Mouse (Mus musculus) olfactory bulb, adult 2 months (tissue): ENCODE measurements around the gene Fam69b. TPM values are rescaled to one million over a fixed set of nuclear protein-coding genes. Genes with fewer than 3 reads are reported as not detected.

Source experiments
- H3K27ac ChIP-seq: fragments of 200-500 bp; 2 replicates; pipeline ENCODE4 v1.5.1; 2012; ENCODE audit warnings: low read depth, low read length; ENCODE audit not compliant: insufficient read depth
- H3K4me1 ChIP-seq: fragments of 200-500 bp; 2 replicates; pipeline ENCODE4 v1.6.1; 2012; ENCODE audit warnings: low read length; ENCODE audit not compliant: control insufficient read depth, insufficient read depth
- H3K4me3 ChIP-seq: fragments of 200-500 bp; 2 replicates; pipeline ENCODE4 v1.5.1; 2012; ENCODE audit warnings: mild to moderate bottlenecking, low read depth, low read length, moderate library complexity; ENCODE audit not compliant: insufficient read depth
- CTCF ChIP-seq: fragments of 200-500 bp; IDR thresholded peaks from 2 replicates; pipeline ENCODE4 v1.5.1; 2012; ENCODE audit warnings: low read depth, mild to moderate bottlenecking, low read length, moderate library complexity; ENCODE audit not compliant: insufficient read depth
- POLR2A ChIP-seq: fragments of 200-500 bp; IDR thresholded peaks from 2 replicates; pipeline ENCODE4 v1.6.1; 2012; ENCODE audit warnings: mild to moderate bottlenecking, low read depth, low read length, moderate library complexity; ENCODE audit not compliant: insufficient read depth
- WGBS: fragments of 180-500 bp; shearing (Covaris S2); methylation state at CpG from one replicate; pipeline ENCODE4 v1.1.7; 2018; 5-methylcytosine and 5-hydroxymethylcytosine counted together
- polyA plus RNA-seq: library from polyadenylated mRNA; stranded (reverse); fragments of >200 nt; gene quantifications from 2 replicates; pipeline ENCODE4 v1.2.4, GENCODE M21; 2012; ENCODE audit warnings: low replicate concordance; ENCODE audit not compliant: missing spikeins, insufficient read depth, insufficient read length

Fam69b gene
- polyA plus RNA-seq, 1 experiment: not detected

GRCm38 (mm10) chr2:26603159-26603558, 25.1 kb upstream of the Fam69b start:
- H3K4me1 ChIP-seq: peaks cover 12% of the 10 kb centered on the region
- peak overlapping the region; percentile 51; the same call in 1 of the 2 replicates for H3K4me3 ChIP-seq
- H3K27ac ChIP-seq: no peak overlapping the region
- TF ChIP-seq POLR2A (no peak), CTCF (no peak)
- WGBS: 41% methylated on average over 6 of the region's 6 CpGs

DNA sequence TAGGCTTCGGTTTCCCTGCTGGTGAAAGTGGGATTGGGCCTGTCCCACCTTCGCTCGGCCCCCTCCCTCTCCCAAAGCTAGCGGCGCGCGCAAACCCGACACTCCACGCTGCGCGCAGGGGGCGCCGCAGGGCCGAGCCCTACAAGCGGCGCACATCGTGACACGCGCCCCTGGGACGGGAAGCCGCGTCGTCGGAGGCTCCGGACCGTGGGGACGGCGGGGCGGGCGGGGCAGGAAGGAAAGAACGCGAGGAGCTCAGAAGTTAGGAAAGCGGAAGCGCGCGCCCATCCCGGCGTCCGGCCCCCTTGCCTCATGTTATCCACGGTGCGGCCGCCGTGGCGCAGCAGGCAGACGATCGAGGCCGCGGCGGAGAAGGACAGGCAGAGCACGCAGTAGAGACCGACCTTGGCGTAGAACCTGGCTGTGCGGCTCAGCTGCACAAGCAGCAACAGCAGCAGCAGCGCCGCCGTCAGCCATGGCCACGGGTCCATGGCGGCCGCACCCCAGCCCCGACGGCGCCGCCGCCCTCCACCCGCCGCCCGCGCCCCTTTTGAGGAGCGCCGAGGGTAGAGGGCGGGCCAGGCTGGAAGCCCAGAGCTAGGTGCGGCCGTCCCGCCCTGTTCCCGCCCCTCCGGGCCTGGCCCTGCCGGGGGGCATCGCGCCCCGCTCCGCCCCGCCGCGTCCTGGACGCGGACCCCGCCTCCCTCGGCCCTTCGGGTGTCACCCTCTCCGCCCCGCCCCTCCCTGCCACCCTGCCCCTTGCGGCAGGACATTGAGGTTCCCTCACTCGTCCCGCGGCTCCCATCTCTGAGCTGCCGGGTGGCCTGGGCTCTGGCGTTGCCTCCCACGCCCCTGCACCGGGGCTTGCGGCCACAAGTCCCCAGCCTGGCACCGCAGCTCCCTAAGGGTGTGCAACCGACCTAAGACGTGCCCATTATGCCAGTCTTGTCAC, 24.3 kb upstream of the Fam69b start, which contains the start of gene Agpat2:
Agpat2 (minus strand) TSS at position 698 of the 952 bp plus-strand sequence.
- H3K4me3 ChIP-seq: peak within 1 kb of the TSS; percentile 51
- TF ChIP-seq CTCF (no peak), POLR2A (0 out of 2 replicates have a peak, but pooled peaks have one; percentile 25)
- H3K4me1 ChIP-seq: peaks cover 12% of the 10 kb centered on the region
- H3K27ac ChIP-seq: no peak within 1 kb of the TSS
- WGBS: 1% methylated on average over 97 of the region's 103 CpGs

GRCm38 (mm10) chr2:26605331-26605730, 22.9 kb upstream of the Fam69b start:
- no peak for TF ChIP-seq POLR2A
- TF ChIP-seq CTCF: no peak
- 85% methylated on average over 8 of the region's 8 CpGs for WGBS
- no peak overlapping the region for H3K4me3 ChIP-seq
- H3K4me1 ChIP-seq: peaks cover 12% of the 10 kb centered on the region
- no peak overlapping the region for H3K27ac ChIP-seq

- Histone ChIP-seq H3K4me3 (no peak overlapping the region), H3K27ac (no peak overlapping the region), H3K4me1 (peaks cover 12% of the 10 kb centered on the region)
- WGBS: 89% methylated on average over 3 of the region's 3 CpGs
- TF ChIP-seq CTCF (no peak), POLR2A (no peak)
Observed at GRCm38 (mm10) chr2:26606579-26606978, 21.7 kb upstream of the Fam69b start.

GRCm38 (mm10) chr2:26607056-26607910, 21.0 kb upstream of the Fam69b start:
- H3K4me3 ChIP-seq: no peak overlapping the region
- peaks cover 12% of the 10 kb centered on the region for H3K4me1 ChIP-seq
- WGBS: 65% methylated on average over 6 of the region's 6 CpGs
- H3K27ac ChIP-seq: no peak overlapping the region
- TF ChIP-seq POLR2A (no peak), CTCF (no peak)

DNA sequence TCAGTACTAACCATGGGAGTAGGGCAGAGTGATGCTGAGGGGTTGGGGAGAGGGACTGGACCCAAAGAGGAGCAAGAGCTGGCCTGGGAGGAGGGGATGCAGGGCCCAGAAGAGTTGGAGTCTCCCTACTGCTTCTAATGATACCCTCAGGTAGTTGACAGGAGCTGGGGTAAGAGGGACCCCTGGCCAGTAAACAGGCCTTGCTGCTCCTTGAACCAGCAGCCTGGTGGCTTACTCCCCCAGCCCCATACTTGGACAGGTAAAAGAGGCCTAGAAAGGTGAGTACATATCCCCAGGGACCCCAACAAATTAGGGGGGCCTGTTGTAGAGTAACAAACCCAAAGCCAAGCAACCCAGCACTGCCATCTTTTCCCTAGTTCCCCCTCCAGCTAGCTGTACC, 19.5 kb upstream of the Fam69b start:
- TF ChIP-seq POLR2A (no peak), CTCF (no peak)
- H3K4me3 ChIP-seq: no peak overlapping the region
- no peak overlapping the region for H3K27ac ChIP-seq
- H3K4me1 ChIP-seq: peaks cover 8% of the 10 kb centered on the region

DNA sequence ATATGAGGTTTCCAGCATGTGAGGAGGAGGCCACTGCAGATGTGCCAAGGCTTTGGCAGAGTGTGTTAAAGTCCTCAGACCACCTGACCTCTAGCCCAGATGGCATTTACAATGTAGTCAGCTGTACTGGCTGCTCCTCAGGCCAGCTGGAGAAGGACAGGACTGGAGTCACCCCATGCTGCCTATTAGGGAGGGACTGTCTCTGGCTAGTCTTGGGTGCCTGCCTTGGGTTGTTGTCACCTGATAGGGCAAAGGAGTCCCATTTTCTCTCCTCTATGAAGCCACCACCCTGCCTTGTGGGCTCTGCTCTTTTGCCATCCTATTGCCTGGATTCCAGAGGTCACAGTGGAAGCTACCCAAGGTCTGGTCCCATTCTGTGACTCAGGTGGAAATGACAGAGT, 19.0 kb upstream of the Fam69b start:
- no peak overlapping the region for H3K27ac ChIP-seq
- no peak for TF ChIP-seq POLR2A
- TF ChIP-seq CTCF: no peak
- no peak overlapping the region for H3K4me3 ChIP-seq
- H3K4me1 ChIP-seq: peaks cover 3% of the 10 kb centered on the region; the same call in 1 of the 2 replicates

GRCm38 (mm10) chr2:26610526-26610925, 17.7 kb upstream of the Fam69b start:
- Histone ChIP-seq H3K27ac (no peak overlapping the region), H3K4me3 (no peak overlapping the region), H3K4me1 (no peaks in the 10 kb centered on the region)
- 86% methylated on average over 3 of the region's 3 CpGs for WGBS
- TF ChIP-seq POLR2A (no peak), CTCF (no peak)

- Histone ChIP-seq H3K27ac (no peak overlapping the region), H3K4me3 (no peak overlapping the region), H3K4me1 (no peaks in the 10 kb centered on the region)
- TF ChIP-seq POLR2A: no peak
- TF ChIP-seq CTCF: no peak
Observed at GRCm38 (mm10) chr2:26611054-26611453, 17.2 kb upstream of the Fam69b start.
